Mouse (Mus musculus) intestine, postnatal 0 days (tissue): ENCODE measurements around the gene Ccnk. TPM values are rescaled to one million over a fixed set of nuclear protein-coding genes. Genes with fewer than 3 reads are reported as not detected.

Experiments
- ATAC-seq: fragments of 200-750 bp; cut with Nextera tagmentation; 2 replicates; pipeline ENCODE4 v1.8.0; 2017; ENCODE audit warnings: mild to moderate bottlenecking, moderate TSS enrichment, moderate library complexity
- H3K27ac ChIP-seq: fragments of 300-500 bp; sonication (generic); 2 replicates; pipeline ENCODE4 v1.5.1; 2014; ENCODE audit warnings: mild to moderate bottlenecking, low read depth, low read length, moderate library complexity
- H3K27me3 ChIP-seq: fragments of 300-500 bp; sonication (generic); replicated peaks from 2 replicates; pipeline ENCODE4 v1.6.1; 2014; ENCODE audit warnings: low read length, mixed read lengths; ENCODE audit not compliant: control insufficient read depth, insufficient read depth
- H3K36me3 ChIP-seq: fragments of 300-500 bp; sonication (generic); 2 replicates; pipeline ENCODE4 v1.6.1; 2014; ENCODE audit warnings: mild to moderate bottlenecking, moderate library complexity; ENCODE audit not compliant: control insufficient read depth, insufficient read depth
- H3K4me1 ChIP-seq: fragments of 300-500 bp; sonication (generic); replicated peaks from 2 replicates; pipeline ENCODE4 v1.6.1; 2014; ENCODE audit warnings: antibody characterized with exemption, low read length, mixed read lengths; ENCODE audit not compliant: control insufficient read depth, insufficient read depth
- H3K4me2 ChIP-seq: fragments of 300-500 bp; sonication (generic); replicated peaks from 2 replicates; pipeline ENCODE4 v1.6.1; 2014; ENCODE audit warnings: low read depth, mild to moderate bottlenecking, moderate library complexity
- H3K4me3 ChIP-seq: fragments of 300-500 bp; sonication (generic); 2 replicates; pipeline ENCODE4 v1.5.1; 2014; ENCODE audit warnings: low read depth, low read length
- H3K9ac ChIP-seq: fragments of 300-500 bp; sonication (generic); 2 replicates; pipeline ENCODE4 v1.6.1; 2014; ENCODE audit warnings: mild to moderate bottlenecking, low read depth, low read length
- H3K9me3 ChIP-seq: fragments of 300-500 bp; sonication (generic); 2 replicates; pipeline ENCODE4 v1.6.1; 2016; ENCODE audit warnings: mixed run types; ENCODE audit not compliant: control insufficient read depth
- CTCF ChIP-seq: sonication (generic); IDR thresholded peaks from 2 replicates; pipeline ENCODE4 v1.5.1; 2016; ENCODE audit warnings: low read depth, mild to moderate bottlenecking, control low read depth, antibody characterized with exemption, moderate library complexity
- WGBS: fragments of 180-500 bp; shearing (Covaris S2); extraction: QIAGEN DNeasy Blood & Tissue Kit; methylation state at CpG from one replicate; pipeline ENCODE4 v1.1.7; 2014; 5-methylcytosine and 5-hydroxymethylcytosine counted together
- polyA plus RNA-seq: library from polyadenylated mRNA; unstranded; fragments of >200 nt; fragmentation: Nextera tagmentation; extraction: Ambion mirVana; gene quantifications from 2 replicates; pipeline ENCODE4 v1.2.1, GENCODE M21; 2015

Gene Ccnk
- polyA plus RNA-seq, 1 experiment from 2014 or later: 3.0 TPM

DNA sequence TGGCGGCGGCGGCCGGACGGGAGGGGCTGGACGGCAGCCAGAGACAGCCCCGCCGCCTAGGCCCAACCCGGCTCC, 296 bp upstream of the Ccnk start, which contains the start of gene Setd3:
Gene Setd3, minus strand, starts transcription at position 69 of the 75 bp plus-strand sequence.
- H3K4me2 ChIP-seq: peak within 1 kb of the TSS; percentile 93
- H3K4me1 ChIP-seq: 0 out of 2 replicates have a peak, but pooled peaks cover 3% of the 10 kb centered on the region
- H3K9ac ChIP-seq: peak within 1 kb of the TSS; percentile 98
- H3K36me3 ChIP-seq: peaks cover 17% of the 10 kb centered on the region
- H3K9me3 ChIP-seq: no peaks in the 10 kb centered on the region
- H3K27ac ChIP-seq: peak within 1 kb of the TSS; percentile 99
- TF ChIP-seq CTCF: no peak
- no peaks in the 10 kb centered on the region for H3K27me3 ChIP-seq
- 0% methylated on average over 6 of the region's 9 CpGs for WGBS
- H3K4me3 ChIP-seq: peak within 1 kb of the TSS; percentile 97
- no peak for ATAC-seq

- WGBS: 87% methylated on average over 6 of the region's 6 CpGs
- TF ChIP-seq CTCF: no peak
- Histone ChIP-seq H3K27ac (no peak overlapping the region), H3K4me1 (no peaks in the 10 kb centered on the region), H3K4me2 (no peak overlapping the region), H3K4me3 (no peak overlapping the region), H3K9ac (no peak overlapping the region), H3K36me3 (peaks cover 33% of the 10 kb centered on the region), H3K9me3 (no peaks in the 10 kb centered on the region), H3K27me3 (no peaks in the 10 kb centered on the region)
- ATAC-seq: no peak
Measured at GRCm38 (mm10) chr12:108181716-108182115, 2.3 kb downstream of the Ccnk start.

DNA sequence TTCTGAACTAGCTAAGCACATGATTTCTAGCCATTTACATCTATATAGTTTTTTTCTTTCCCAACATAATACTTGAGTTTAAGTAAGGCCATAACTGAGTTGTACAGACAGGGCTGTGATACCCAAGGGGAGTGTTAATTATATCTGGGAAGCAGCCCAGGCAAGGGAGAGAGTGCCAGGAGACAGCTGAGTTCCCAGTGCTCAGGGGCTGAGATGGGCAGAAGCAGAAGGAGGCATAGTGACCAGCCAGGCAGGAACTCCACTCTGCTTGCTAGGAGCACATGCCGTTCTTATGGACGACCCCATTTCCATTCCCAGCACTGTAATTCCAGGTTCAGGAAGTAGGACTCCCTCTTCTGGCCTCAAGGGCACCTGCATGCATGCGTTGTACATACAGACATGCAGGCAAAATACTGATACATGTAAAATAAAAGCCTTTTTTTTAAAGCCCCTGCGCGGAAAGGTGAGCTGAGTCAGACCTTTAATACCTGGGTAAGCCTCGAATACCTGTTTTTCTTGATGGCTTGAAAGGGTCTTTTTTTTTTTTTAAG, 8.2 kb downstream of the Ccnk start:
- WGBS: 91% methylated on average over 6 of the region's 6 CpGs
- H3K36me3 ChIP-seq: peaks cover 79% of the 10 kb centered on the region
- no peak for ATAC-seq
- no peak overlapping the region for H3K4me3 ChIP-seq
- H3K4me2 ChIP-seq: no peak overlapping the region
- H3K4me1 ChIP-seq: no peaks in the 10 kb centered on the region
- H3K27me3 ChIP-seq: no peaks in the 10 kb centered on the region
- peak; percentile 41 for TF ChIP-seq CTCF
- H3K9me3 ChIP-seq: no peaks in the 10 kb centered on the region
- H3K27ac ChIP-seq: no peak overlapping the region
- H3K9ac ChIP-seq: no peak overlapping the region

GRCm38 (mm10) chr12:108193878-108194277, 14.5 kb downstream of the Ccnk start:
- Histone ChIP-seq H3K36me3 (peaks cover 90% of the 10 kb centered on the region), H3K4me1 (no peaks in the 10 kb centered on the region), H3K27me3 (no peaks in the 10 kb centered on the region), H3K4me3 (no peak overlapping the region), H3K9ac (no peak overlapping the region), H3K9me3 (no peaks in the 10 kb centered on the region), H3K4me2 (no peak overlapping the region), H3K27ac (no peak overlapping the region)
- TF ChIP-seq CTCF: no peak
- ATAC-seq: no peak
- WGBS: 78% methylated on average over 5 of the region's 5 CpGs

DNA sequence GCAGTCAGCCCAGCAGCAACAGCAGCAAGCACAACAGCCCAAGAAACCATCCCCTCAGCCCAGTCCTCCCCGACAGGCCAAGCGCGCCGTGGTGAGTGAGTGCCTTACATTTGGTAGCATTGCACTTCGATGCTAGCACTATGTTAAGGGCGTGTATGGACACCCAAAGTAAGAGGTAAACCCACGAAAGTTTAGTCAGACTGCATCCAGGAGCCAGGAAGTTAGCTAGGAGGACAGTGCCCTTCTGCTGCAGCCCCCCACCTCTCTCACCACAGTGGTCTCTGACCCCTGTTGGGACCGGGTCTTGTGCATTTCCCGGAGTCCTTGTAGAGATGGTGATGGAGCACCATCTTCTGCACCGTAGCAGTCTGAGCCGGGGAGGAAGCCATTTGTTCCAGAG, 16.4 kb downstream of the Ccnk start:
- Histone ChIP-seq H3K27ac (0 out of 2 replicates have a peak overlapping the region, but pooled peaks have one; percentile 15), H3K9me3 (no peaks in the 10 kb centered on the region), H3K9ac (no peak overlapping the region), H3K27me3 (no peaks in the 10 kb centered on the region), H3K4me2 (no peak overlapping the region), H3K4me1 (no peaks in the 10 kb centered on the region), H3K4me3 (no peak overlapping the region), H3K36me3 (peaks cover 91% of the 10 kb centered on the region)
- no peak for ATAC-seq
- no peak for TF ChIP-seq CTCF
- 94% methylated on average over 11 of the region's 11 CpGs for WGBS

GRCm38 (mm10) chr12:108198447-108198846, 19.1 kb downstream of the Ccnk start:
- Histone ChIP-seq H3K9ac (no peak overlapping the region), H3K27me3 (no peaks in the 10 kb centered on the region), H3K4me2 (no peak overlapping the region), H3K27ac (no peak overlapping the region), H3K4me3 (no peak overlapping the region), H3K36me3 (peaks cover 90% of the 10 kb centered on the region), H3K9me3 (no peaks in the 10 kb centered on the region), H3K4me1 (no peaks in the 10 kb centered on the region)
- WGBS: 86% methylated on average over 4 of the region's 4 CpGs
- ATAC-seq: no peak
- no peak for TF ChIP-seq CTCF

GRCm38 (mm10) chr12:108200094-108200493, 20.7 kb downstream of the Ccnk start:
- Histone ChIP-seq H3K4me3 (no peak overlapping the region), H3K4me1 (no peaks in the 10 kb centered on the region), H3K9me3 (no peaks in the 10 kb centered on the region), H3K9ac (no peak overlapping the region), H3K4me2 (no peak overlapping the region), H3K36me3 (peaks cover 85% of the 10 kb centered on the region), H3K27me3 (no peaks in the 10 kb centered on the region), H3K27ac (no peak overlapping the region)
- WGBS: 96% methylated on average over 1 of the region's 1 CpGs
- TF ChIP-seq CTCF: no peak
- ATAC-seq: no peak
